Mouse (Mus musculus) CH12.LX (cell line): ENCODE results near the gene Hes5. TPM values are rescaled to one million over a fixed set of nuclear protein-coding genes. Genes with fewer than 3 reads are reported as not detected.
A peak's percentile ranks its signal among the peaks of the same experiment; 100 is the strongest.

ENCODE experiments used
- DNase-seq: peaks from one replicate; pipeline ENCODE4 v3.0.0-alpha.2; 2013; ENCODE audit errors: extremely low read depth
- H3K27ac ChIP-seq: 2 replicates; pipeline ENCODE4 v1.5.1; 2012; ENCODE audit warnings: low read depth, mild to moderate bottlenecking, control low read depth, moderate library complexity; ENCODE audit not compliant: insufficient read depth
- H3K27me3 ChIP-seq: replicated peaks from 2 replicates; pipeline ENCODE3; 2012; ENCODE audit warnings: inconsistent platforms
- H3K36me3 ChIP-seq, 2 experiments: replicated peaks in 1 of 2; 2 replicates each; pipeline versions ENCODE3 to v1.6.1; 2012; ENCODE audit warnings: inconsistent platforms in 1 of 2, low read length in 1 of 2, mild to moderate bottlenecking in 1 of 2, mixed read lengths in 1 of 2, moderate library complexity in 1 of 2; ENCODE audit not compliant: control insufficient read depth in 1 of 2, insufficient read depth in 1 of 2
- H3K4me1 ChIP-seq, 2 experiments: 2 replicates each; pipeline ENCODE4 v1.6.1; 2012; ENCODE audit warnings: inconsistent platforms in 1 of 2, moderate library complexity in 1 of 2; ENCODE audit not compliant: insufficient read depth in 2 of 2, control insufficient read depth in 1 of 2
- H3K4me2 ChIP-seq: 2 replicates; pipeline ENCODE4 v1.6.1; 2012; ENCODE audit warnings: low read depth, mild to moderate bottlenecking, control low read depth; ENCODE audit not compliant: poor library complexity, insufficient read depth, severe bottlenecking
- H3K4me3 ChIP-seq, 3 experiments: fragments of 150-350 bp in 1 of 3; sonication (generic) in 1 of 3; replicated peaks in 1 of 3; 2 replicates each; pipeline versions ENCODE3 to v1.5.1; 2011 to 2012; ENCODE audit warnings: low read depth in 2 of 3, low read length in 2 of 3, mild to moderate bottlenecking in 2 of 3, moderate library complexity in 2 of 3, control low read depth in 1 of 3, improper control_type of control experiment in 1 of 3, inconsistent platforms in 1 of 3, mixed read lengths in 1 of 3; ENCODE audit not compliant: poor library complexity in 1 of 3
- H3K79me2 ChIP-seq: replicated peaks from 2 replicates; pipeline ENCODE4 v1.6.1; 2012; ENCODE audit warnings: mild to moderate bottlenecking, moderate library complexity; ENCODE audit not compliant: control insufficient read depth, poor library complexity, insufficient read depth, severe bottlenecking; ENCODE audit errors: extremely low read depth
- H3K9ac ChIP-seq: 2 replicates; pipeline ENCODE4 v1.6.1; 2012; ENCODE audit warnings: low read depth, mild to moderate bottlenecking, control low read depth, moderate library complexity; ENCODE audit not compliant: insufficient read depth
- H3K9me3 ChIP-seq: replicated peaks from 2 replicates; pipeline ENCODE3; 2012; ENCODE audit warnings: low read length, inconsistent platforms, mixed read lengths
- BHLHE40 ChIP-seq: IDR thresholded peaks from 2 replicates; pipeline ENCODE4 v1.6.1; 2011; ENCODE audit warnings: mild to moderate bottlenecking, low read depth, low read length, improper control_type of control experiment
- CTCF ChIP-seq, 2 experiments: IDR thresholded peaks in 1 of 2; conservative IDR thresholded peaks in 1 of 2; 2 replicates each; pipeline ENCODE4 v1.5.1; 2011 to 2012; ENCODE audit warnings: low read depth in 2 of 2, low read length in 2 of 2, improper control_type of control experiment in 1 of 2, inconsistent platforms in 1 of 2, mild to moderate bottlenecking in 1 of 2, moderate library complexity in 1 of 2
- GABPA ChIP-seq: IDR thresholded peaks from 2 replicates; pipeline ENCODE4 v1.6.1; 2012; ENCODE audit warnings: low read depth, low read length, improper control_type of control experiment, inconsistent platforms; ENCODE audit not compliant: insufficient replicate concordance
- HCFC1 ChIP-seq: IDR thresholded peaks from 2 replicates; pipeline ENCODE4 v1.6.1; 2012; ENCODE audit warnings: low read depth, mild to moderate bottlenecking, inconsistent platforms, low read length, improper control_type of control experiment
- JUN ChIP-seq: IDR thresholded peaks from 2 replicates; pipeline ENCODE4 v1.6.1; 2011; ENCODE audit warnings: low read depth, mild to moderate bottlenecking, low read length, improper control_type of control experiment, moderate library complexity; ENCODE audit not compliant: insufficient read depth
- MAFK ChIP-seq: IDR thresholded peaks from 2 replicates; pipeline ENCODE4 v1.6.1; 2011; ENCODE audit warnings: low read length, improper control_type of control experiment; ENCODE audit not compliant: insufficient replicate concordance
- MAX ChIP-seq: IDR thresholded peaks from 2 replicates; pipeline ENCODE4 v1.6.1; 2011; ENCODE audit warnings: low read length, improper control_type of control experiment
- MAZ ChIP-seq: IDR thresholded peaks from 2 replicates; pipeline ENCODE4 v1.6.1; 2012; ENCODE audit warnings: low read depth, mild to moderate bottlenecking, inconsistent platforms, low read length, improper control_type of control experiment, moderate library complexity
- MXI1 ChIP-seq: IDR thresholded peaks from 2 replicates; pipeline ENCODE4 v1.6.1; 2011; ENCODE audit warnings: mild to moderate bottlenecking, low read depth, low read length, improper control_type of control experiment
- MYC ChIP-seq: IDR thresholded peaks from 2 replicates; pipeline ENCODE4 v1.6.1; 2011; ENCODE audit warnings: low read depth, mild to moderate bottlenecking, improper control_type of control experiment, low read length
- NELFE ChIP-seq: IDR thresholded peaks from 2 replicates; pipeline ENCODE4 v1.6.1; 2011; ENCODE audit warnings: low read depth, low read length, improper control_type of control experiment
- NRF1 ChIP-seq: IDR thresholded peaks from 2 replicates; pipeline ENCODE4 v1.6.1; 2014; ENCODE audit warnings: low read depth, mild to moderate bottlenecking, inconsistent platforms, low read length, improper control_type of control experiment, moderate library complexity
- RAD21 ChIP-seq: IDR thresholded peaks from 2 replicates; pipeline ENCODE4 v1.6.1; 2011; ENCODE audit warnings: low read depth, mild to moderate bottlenecking, low read length, improper control_type of control experiment, moderate library complexity
- RCOR1 ChIP-seq: conservative IDR thresholded peaks from 2 replicates; pipeline ENCODE4 v1.6.1; 2012; ENCODE audit warnings: low read depth, mild to moderate bottlenecking, inconsistent platforms, low read length, improper control_type of control experiment
- SIN3A ChIP-seq: IDR thresholded peaks from 2 replicates; pipeline ENCODE4 v1.6.1; 2012; ENCODE audit warnings: low read length, improper control_type of control experiment, inconsistent platforms
- SMC3 ChIP-seq: IDR thresholded peaks from 2 replicates; pipeline ENCODE4 v1.6.1; 2011; ENCODE audit warnings: low read depth, low read length, improper control_type of control experiment
- TBP ChIP-seq: conservative IDR thresholded peaks from 2 replicates; pipeline ENCODE4 v1.6.1; 2011; ENCODE audit warnings: low read depth, low read length, improper control_type of control experiment
- UBTF ChIP-seq: IDR thresholded peaks from 2 replicates; pipeline ENCODE4 v1.6.1; 2012; ENCODE audit warnings: low read depth, mild to moderate bottlenecking, inconsistent platforms, low read length, improper control_type of control experiment, moderate library complexity
- ZC3H11A ChIP-seq: IDR thresholded peaks from 2 replicates; pipeline ENCODE4 v1.6.1; 2012; ENCODE audit warnings: low read depth, mild to moderate bottlenecking, inconsistent platforms, low read length, improper control_type of control experiment
- ZMIZ1 ChIP-seq: IDR thresholded peaks from 2 replicates; pipeline ENCODE4 v1.6.1; 2012; ENCODE audit warnings: low read depth, mild to moderate bottlenecking, inconsistent platforms, low read length, improper control_type of control experiment
- dilution Hi-C: fragments of 300-500 bp; cut with MboI; formaldehyde crosslinking; loops from 2 replicates; pipeline ENCODE4 v1.14.3; 2020; ENCODE audit warnings: low sequenced_read_pairs; ENCODE audit not compliant: extremely low pct_unique_long_range_greater_than_20kb, extremely low pct_ligation_motif_present
- in situ Hi-C: fragments of 300-500 bp; cut with MboI; formaldehyde crosslinking; loops from 3 replicates; pipeline ENCODE4 v1.14.3; 2019; ENCODE audit warnings: low sequenced_read_pairs, low pct_ligation_motif_present, low pct_unique_long_range_greater_than_20kb, mixed read lengths
- polyA plus RNA-seq: library from polyadenylated mRNA; unstranded; fragments of >175 nt; gene quantifications from 2 replicates; pipeline ENCODE4 v1.2.1, GENCODE M21; 2012; ENCODE audit warnings: low read depth; ENCODE audit not compliant: insufficient read length
- total RNA-seq, 2 experiments: library from RNA; depleted of rRNA; stranded (reverse); fragments of 300-350 nt in 1 of 2; fragments of >200 nt in 1 of 2; gene quantifications; 2 replicates each; pipeline ENCODE4 v1.2.3; 2012 to 2014

Hes5 gene
- total and polyA plus RNA-seq, 3 experiments = 1.7 to 6.8 (median 2.1) TPM

- H3K27me3 ChIP-seq = no peaks in the 10 kb centered on the region
- peaks cover 66 to 80% of the 10 kb centered on the region in 2 experiments for H3K36me3 ChIP-seq
- peak; percentile 14 to 49; a peak in 2 of 4 replicates for TF ChIP-seq CTCF (conservative IDR thresholded peaks at IDR 0.05 in 1 of 2, IDR thresholded peaks at IDR 0.05 in 1 of 2; ENCODE audit: low read depth in 2 of 2, low read length in 2 of 2)
- TF ChIP-seq NRF1 = no peak
- no peak overlapping the region for H3K4me2 ChIP-seq
- no peak overlapping the region for H3K27ac ChIP-seq
- no peak overlapping the region for H3K4me3 ChIP-seq
- DNase-seq = no peak
- in situ Hi-C loops = no loop called here
- dilution Hi-C loops = no loop called here
- H3K9ac ChIP-seq = no peak overlapping the region
- no peaks in the 10 kb centered on the region for H3K9me3 ChIP-seq
- no peaks in the 10 kb centered on the region for H3K79me2 ChIP-seq
- H3K4me1 ChIP-seq = peaks cover 0 to under 1% of the 10 kb centered on the region in 2 experiments; a peak in 1 of 4 replicates
These were observed 19.4 kb downstream of the Hes5 start for GRCm38 (mm10) chr4:154980110-154980509.

DNA sequence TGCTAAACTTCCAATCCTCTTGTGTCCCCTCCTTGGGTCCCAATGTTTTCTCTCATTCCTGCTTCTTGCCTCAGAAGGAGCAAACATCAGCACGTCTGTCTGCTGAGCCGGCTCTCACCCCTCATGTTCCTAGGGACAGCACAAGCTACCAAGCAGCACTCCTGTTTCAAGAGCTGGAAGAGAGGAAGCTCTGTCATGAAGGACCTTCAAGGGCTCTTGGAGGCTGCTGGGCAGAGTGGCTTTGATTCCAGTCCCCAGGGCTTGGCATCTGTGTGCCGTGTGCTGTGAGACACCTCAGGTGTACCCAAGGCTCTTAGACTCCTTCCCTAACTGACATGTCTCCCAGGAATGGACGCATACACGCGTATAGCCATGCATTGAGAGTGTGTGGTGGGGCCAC, 20.4 kb downstream of the Hes5 start:
- in situ Hi-C loops = no loop called here
- Histone ChIP-seq H3K79me2 (no peaks in the 10 kb centered on the region), H3K9me3 (no peaks in the 10 kb centered on the region), H3K4me3 (no peak overlapping the region), H3K4me1 (peaks cover 5 to 8% of the 10 kb centered on the region in 2 experiments), H3K4me2 (no peak overlapping the region), H3K36me3 (peaks cover 56 to 70% of the 10 kb centered on the region in 2 experiments), H3K9ac (no peak overlapping the region), H3K27ac (no peak overlapping the region), H3K27me3 (peaks cover under 1% of the 10 kb centered on the region)
- dilution Hi-C loops = no loop called here
- DNase-seq = no peak
- TF ChIP-seq MYC = no peak
- TF ChIP-seq HCFC1 = no peak
- no peak for TF ChIP-seq GABPA
- no peak for TF ChIP-seq JUN
- TF ChIP-seq ZC3H11A = no peak
- TF ChIP-seq TBP = no peak
- TF ChIP-seq MAX = no peak
- TF ChIP-seq MAFK = no peak
- no peak for TF ChIP-seq SIN3A
- TF ChIP-seq BHLHE40 = no peak
- no peak for TF ChIP-seq MAZ
- no peak for TF ChIP-seq MXI1
- TF ChIP-seq NELFE = no peak
- TF ChIP-seq NRF1 = no peak
- no peak for TF ChIP-seq RCOR1

GRCm38 (mm10) chr4:154981530-154981929, 20.8 kb downstream of the Hes5 start:
- H3K27me3 ChIP-seq = peaks cover 5% of the 10 kb centered on the region
- H3K9ac ChIP-seq = no peak overlapping the region
- H3K4me2 ChIP-seq = no peak overlapping the region
- H3K27ac ChIP-seq = no peak overlapping the region
- no peak overlapping the region for H3K4me3 ChIP-seq
- in situ Hi-C loops = no loop called here
- TF ChIP-seq UBTF (no peak), MAZ (no peak), ZMIZ1 (no peak), RAD21 (peak; percentile 64), SMC3 (peak; percentile 79), RCOR1 (no peak), CTCF (conservative IDR thresholded peaks at IDR 0.05 in 1 of 2, IDR thresholded peaks at IDR 0.05 in 1 of 2; ENCODE audit: low read depth in 2 of 2, low read length in 2 of 2) (peak; percentile 20 to 76; a peak in 2 of 4 replicates), MXI1 (no peak)
- no peaks in the 10 kb centered on the region for H3K79me2 ChIP-seq
- peaks cover 6 to 8% of the 10 kb centered on the region in 2 experiments for H3K4me1 ChIP-seq
- no peak for DNase-seq
- no peaks in the 10 kb centered on the region for H3K9me3 ChIP-seq
- dilution Hi-C loops = no loop called here
- H3K36me3 ChIP-seq = peaks cover 52 to 66% of the 10 kb centered on the region in 2 experiments
